Mouse (Mus musculus) small intestine, adult 2 months (tissue): ENCODE data around the gene Fbxo33.

ENCODE experiments used
- CTCF ChIP-seq: fragments of 200-500 bp; IDR thresholded peaks from 2 replicates; pipeline ENCODE4 v1.5.1; 2012; ENCODE audit warnings: low read depth, mild to moderate bottlenecking, control low read depth, inconsistent platforms, low read length, moderate library complexity, mixed read lengths; ENCODE audit not compliant: insufficient replicate concordance, insufficient read length; ENCODE audit errors: extremely low read depth
- POLR2A ChIP-seq: fragments of 200-500 bp; IDR thresholded peaks from 2 replicates; pipeline ENCODE4 v1.6.1; 2012; ENCODE audit warnings: low read depth, mild to moderate bottlenecking, control low read depth, inconsistent platforms, low read length, moderate library complexity

GRCm38 (mm10) chr12:59260362-59260761, 40.8 kb upstream of the Fbxo33 start:
- TF ChIP-seq CTCF (no peak), POLR2A (no peak)
